Mouse (Mus musculus) c-Kit-positive CD71-positive TER-119-negative erythroid progenitor cells, embryonic 14.5 days (primary cell): ENCODE results near the gene Plxdc1.
A peak's percentile ranks its signal among the peaks of the same experiment; 100 is the strongest.

Experiments used
- DNase-seq: peaks from one replicate; pipeline ENCODE4 v3.0.0-alpha.2; 2013; ENCODE audit warnings: low read depth

Gene Plxdc1

DNA sequence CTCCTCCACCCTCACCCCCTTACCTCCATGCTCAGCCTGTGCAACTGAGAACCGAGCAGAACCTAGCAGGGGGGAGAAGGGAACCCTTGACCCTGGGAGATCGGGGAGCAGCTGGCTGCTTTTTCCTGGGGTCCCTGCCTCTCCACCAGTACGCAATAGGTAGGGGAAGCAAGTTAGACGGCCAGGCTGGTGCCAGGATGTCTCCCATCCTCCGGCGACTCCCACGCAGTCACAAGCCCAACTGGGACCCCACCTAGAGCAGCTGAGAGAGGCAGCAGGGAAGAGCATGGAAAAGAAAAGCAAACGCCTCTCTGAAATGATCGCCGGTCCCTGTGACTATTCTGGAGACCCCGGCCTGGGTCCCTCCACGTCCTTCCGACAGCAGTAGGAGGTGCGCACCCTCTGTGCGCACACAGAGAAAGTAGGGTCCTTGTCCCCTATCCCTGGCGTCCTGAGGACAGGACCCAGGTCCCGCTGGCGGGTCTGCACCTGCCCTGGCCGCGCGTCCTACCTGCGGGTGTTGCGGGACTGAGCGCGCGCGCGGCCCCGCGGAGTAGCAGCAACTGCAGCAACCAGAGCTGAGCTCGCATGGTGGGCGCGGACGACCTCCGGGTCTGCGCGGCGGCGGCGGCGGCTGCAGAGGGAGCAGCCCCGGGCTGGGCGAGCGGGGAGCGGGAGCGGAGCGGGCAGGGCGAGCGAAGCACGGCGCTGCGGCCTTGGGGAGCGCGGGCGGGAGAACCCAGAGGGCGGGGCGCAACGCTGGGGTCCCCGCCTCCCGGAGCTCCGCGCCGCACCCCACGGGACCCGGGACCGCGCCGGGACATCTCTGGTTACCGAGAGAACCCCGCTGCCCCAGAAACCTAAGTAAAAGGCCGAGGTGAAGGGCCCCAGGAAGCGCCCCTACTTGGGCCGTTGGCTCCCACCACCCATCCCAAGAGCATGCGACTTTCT, at the start of gene Plxdc1:
TSS of gene Plxdc1 (minus strand) at position 718 of the 951 bp plus-strand sequence.
- no peak for DNase-seq

DNA sequence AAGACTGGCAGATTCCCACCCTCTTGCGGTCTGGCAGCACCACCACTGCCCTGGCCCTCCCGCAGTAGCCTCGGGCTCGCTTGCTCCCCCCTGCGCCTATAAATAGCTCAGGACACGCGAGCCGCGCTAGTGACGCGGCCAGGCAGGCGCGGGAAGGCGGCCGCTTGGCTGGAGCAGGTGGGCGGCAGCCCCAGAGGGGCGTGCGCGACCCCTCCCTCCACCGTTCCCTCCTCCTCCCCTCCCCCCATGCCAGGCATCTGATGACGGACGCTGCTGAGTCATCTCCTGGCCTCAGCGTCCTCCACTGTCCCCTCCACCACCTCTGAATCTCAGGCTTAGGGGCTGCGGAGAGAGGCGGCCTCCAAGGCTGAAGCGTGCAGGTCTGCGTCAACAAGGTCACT, 49.7 kb upstream of the Plxdc1 start:
- DNase-seq: no peak

DNA sequence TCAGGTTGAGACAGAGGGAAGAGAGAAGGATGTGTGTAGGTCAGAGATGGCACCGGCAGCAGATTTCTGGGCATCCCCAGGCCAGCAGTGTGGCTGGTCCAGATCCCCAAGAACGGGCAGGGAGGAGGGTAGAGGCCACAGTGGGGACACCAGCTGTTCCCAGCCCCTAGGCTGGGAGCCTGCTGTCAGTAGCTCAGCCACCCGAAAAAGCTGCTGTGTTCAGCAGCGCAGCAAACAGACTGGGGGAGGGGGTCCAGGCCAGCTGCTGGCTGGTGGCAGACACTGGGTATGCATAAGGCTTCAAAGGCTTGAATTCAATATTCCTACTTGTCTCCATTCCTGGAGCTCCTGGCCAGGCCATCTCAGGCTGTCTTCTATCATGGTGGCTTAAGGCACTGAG, 48.6 kb upstream of the Plxdc1 start:
- DNase-seq: no peak

DNA sequence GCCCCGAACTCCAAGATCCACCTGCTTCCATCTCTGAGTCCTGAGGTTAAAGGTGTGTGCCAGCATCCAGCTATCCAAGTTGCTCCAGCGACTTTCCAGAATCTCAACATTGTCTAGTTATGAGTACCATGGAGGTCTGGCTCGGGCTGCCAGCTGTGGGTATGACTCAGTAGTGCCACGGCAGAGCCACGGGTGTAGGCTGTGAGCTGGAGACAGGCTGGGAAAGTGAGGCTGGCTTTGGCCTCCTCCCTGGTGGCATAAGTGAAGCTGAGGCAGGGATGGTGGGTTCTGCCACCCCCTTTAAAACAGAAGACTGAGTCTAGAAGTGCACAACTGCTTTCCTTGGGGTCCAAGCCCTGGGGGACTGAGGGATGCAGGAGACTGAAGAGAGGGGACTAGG, 47.8 kb upstream of the Plxdc1 start:
- no peak for DNase-seq

DNA sequence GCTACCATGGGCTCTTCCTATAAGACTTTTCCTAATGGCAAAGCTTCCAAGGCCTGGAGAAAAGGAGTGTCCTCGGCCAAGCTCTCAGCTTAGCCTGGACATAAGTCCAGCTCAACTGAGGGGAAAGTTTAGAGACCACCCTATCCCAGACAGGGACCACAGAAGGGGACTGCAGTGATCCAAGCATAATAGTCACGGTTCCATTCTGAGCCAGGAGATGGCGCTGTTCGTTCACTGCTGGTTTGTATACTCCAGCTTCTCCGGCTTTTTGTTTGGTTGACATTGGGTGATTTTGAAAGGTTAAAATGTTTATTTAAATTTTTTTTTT, 45.2 kb upstream of the Plxdc1 start:
- peak; percentile 75 for DNase-seq

DNA sequence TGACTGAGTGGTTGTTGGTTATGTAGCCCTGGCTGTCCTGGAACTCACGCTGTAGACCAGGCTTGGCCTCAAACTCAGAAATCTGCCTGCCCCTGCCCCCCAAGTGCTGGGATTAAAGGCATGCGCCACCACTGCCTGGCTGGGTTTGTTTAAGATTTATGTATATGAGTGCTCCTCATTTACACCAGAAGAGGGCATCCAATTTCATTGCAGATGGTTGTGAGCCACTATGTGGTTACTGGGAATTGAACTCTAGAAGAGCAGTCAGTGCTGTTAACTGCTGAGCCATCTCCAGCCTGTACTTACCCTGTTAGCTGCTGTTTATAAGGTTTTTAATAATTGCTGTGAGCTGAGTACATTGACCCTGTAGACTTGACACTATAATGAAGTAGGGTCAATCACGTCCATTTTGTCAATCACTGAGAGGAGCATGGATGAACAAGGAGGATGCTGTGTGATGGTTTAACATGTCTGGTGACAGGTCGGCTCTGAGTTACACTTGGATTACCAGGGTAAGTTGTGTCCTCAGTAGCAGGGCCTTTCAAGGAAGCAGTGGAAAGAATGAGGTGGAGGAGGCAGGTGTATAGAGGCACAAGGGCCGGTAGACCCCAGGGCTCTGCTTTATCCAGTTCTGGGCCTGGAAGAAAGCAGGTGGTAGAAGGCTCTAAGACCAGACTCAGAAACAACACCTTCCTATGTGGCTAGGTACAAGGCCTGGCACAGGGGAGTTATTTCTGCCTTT, 44.6 kb upstream of the Plxdc1 start:
- no peak for DNase-seq

DNA sequence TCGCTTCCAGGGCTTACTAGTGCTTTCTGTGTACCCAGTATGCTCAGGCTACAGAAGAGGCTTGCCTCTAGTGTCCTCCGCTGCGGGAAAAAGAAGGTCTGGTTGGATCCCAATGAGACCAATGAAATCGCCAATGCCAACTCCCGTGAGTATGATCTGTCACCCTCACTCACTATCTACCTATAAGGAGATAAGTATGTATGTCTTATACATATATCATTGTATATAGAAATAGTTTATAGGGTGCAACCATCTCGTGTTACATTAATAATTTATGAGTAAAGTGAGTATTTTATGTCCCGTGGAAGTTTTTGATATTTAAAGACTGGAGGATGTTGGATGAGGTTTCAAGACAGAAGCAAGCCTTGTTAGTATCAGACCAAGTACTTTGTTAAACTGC, 41.5 kb upstream of the Plxdc1 start:
- DNase-seq: no peak

DNA sequence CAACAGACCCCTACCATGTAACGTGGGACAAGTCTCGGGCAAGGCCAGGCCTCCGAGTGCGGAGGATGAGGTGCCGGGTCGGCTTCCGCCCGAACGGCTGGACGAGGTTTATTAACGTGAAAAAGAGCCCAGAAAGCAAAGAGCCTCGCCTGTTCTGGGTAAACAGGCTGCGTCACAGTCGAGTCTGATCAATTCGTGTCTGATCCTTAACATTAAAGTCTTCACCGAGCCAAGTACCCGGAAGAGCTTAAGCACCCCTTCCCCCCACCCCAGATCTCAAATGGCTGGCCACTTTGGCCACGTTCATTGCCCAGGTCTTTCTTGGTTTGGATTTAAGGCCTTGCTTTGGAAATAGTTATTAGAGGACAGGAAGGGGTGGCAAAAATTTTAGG, 41.0 kb upstream of the Plxdc1 start:
- no peak for DNase-seq

DNA sequence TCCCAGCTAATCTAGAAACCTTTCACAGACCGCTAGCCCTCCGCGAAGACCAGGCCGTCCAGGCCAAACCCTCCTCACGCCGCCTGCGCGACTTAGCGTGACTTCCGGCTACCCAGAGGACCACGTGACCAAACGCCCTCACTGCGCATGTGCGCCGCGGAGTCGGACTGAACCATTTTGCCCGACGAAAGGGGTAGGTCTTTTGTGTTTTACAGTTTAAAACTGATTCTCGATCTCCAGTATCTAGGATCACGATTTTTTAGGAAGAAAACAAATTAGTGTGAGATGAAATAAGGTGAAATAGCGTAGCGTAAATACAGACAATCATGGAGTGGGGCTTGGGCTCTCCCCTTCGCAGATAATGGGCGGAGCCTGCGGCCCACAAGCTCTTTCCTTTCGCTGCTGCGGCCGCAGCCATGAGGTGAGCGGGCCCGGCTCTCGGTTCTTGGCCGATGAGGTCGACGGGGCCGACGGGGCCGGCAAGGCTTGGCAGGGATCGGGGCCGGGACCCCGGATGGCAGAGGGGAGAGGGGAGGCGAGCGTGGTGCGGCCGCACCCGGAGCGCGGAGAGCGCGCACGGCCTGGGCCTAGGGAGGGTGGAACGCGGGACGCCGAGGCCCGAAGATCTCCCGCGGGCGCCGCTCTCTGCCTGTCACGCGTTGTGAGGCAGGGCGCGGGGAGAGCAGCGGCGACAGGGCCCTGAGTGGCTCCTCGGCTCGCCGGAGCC, 40.5 kb upstream of the Plxdc1 start, which contains the start of gene Rpl19:
TSS of gene Rpl19 (plus strand) at position 141 of the 727 bp plus-strand sequence.
- peak; percentile 86 for DNase-seq

DNA sequence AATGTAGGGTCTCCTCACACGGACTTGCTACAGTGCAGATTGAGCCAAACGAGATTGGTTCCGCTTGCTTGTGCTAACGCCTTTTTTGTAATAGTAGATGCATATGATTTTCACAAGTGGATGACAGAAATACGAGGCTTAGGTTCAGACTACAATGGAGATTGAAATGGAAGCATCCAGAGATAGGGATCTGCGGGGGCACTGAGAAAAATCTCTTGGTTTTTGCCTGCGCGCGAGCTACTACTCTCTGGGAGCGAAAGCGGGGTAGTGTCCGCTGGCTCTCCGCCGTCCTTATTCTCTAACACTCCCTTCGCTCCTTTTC, 40.0 kb upstream of the Plxdc1 start:
- DNase-seq: no peak

DNA sequence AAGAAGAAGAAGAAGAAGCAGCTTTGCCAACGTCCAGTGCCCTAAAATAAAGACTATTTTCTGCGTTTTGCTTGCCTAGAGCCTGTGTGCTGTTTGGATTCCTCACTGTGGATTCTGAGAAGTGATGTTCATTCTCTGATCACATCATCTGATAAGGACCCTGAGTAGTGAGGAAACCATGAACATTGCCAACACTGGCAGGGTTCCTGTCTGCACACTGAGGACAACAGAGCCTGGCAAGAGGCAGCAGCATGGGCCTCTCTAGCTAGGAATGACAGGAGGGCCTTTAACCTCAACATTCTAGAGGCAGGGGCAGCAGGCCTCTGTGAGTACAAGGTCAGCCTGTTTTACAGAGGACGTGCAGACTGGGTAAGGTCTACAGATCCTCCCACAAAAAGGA, 38.3 kb upstream of the Plxdc1 start:
- no peak for DNase-seq

DNA sequence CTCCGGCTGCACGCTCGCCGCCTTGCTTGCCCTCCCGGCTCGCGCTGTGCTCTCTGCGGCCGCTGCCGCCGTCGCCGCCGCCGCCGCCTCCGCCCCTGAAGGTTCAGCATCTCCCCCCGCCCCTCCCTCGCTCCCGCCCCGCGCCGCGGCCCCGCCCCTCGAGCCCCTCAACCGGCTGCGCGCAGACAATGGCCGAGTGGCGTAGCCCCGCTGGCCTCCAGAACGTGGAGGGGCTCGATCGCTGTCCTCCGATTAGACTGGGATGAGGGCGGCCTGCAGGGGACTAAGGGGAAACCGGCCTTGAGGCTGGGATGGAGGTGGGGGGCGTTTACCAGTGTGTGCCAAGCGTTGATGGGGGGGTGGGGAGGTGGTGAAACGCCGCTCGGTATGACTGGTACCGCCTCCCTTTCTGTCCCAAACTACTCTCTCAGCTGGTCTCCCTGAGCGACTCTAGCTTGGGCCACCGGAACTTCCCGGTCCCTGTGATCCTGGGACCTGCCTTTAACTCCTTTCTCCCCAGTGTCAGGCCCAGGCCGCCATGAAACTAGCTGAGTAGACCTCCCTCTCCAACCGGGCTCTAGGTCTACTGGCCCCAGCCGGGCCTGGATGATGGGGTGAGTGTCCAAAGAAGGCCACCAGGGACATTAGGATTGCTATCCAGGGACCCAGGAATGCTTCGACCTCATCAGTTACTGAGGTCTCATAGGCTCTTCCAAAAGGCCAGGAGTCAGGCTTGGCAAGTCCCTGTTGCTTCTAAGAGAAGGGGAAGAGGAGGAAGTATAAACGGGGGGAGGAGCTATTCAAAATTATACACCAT, 36.5 kb upstream of the Plxdc1 start, which contains the start of gene Cacnb1:
TSS of gene Cacnb1 (minus strand) at position 480 of the 817 bp plus-strand sequence.
- no peak for DNase-seq

DNA sequence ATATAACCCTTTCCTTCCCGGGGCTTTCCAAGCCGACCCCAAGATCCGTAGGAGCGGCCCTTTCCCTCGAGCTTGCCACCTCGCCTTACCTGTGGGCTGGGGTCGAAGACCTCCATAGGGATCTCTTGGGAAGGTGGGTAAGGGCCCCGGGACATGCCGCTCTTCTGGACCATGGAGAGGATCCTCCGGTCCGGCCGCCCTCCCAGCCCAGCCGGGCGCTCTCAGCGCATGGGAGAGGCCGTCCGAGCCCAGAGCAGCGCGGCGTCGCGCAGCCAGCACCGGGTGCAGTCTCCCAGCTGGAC, 36.0 kb upstream of the Plxdc1 start:
- DNase-seq: no peak

DNA sequence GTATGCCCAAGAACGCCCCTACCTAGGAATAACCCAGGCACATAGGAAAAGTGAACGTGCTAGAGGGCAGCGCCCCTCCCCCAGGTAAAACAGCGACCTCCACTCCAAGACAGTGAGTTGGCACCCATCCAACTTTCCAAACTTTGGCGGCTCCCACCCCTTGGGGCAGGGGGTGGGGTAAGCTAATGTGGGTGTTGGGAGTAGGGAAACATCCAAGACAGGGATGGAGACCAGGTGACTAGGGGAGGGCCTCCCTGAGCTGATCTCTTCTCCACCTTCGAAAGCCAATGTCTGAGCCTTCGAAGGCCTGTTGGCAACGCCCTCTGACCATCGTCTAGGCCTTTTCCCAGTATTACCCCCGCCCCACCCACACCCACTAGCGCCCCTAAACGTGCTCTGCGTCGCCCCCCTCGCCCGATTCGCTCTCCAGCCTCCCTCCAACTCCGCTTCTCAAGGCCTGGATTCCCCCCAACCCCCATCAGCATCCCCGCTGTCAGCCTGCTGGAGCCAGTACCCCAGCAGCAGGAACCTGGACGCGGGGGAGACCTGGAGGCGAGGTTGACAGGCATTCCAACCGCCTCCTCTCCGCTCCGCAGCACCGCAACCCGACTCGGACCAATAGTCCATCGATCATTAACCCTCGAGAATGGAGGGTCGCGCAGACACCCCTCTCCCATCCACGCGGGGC, 35.5 kb upstream of the Plxdc1 start:
- DNase-seq: no peak

DNA sequence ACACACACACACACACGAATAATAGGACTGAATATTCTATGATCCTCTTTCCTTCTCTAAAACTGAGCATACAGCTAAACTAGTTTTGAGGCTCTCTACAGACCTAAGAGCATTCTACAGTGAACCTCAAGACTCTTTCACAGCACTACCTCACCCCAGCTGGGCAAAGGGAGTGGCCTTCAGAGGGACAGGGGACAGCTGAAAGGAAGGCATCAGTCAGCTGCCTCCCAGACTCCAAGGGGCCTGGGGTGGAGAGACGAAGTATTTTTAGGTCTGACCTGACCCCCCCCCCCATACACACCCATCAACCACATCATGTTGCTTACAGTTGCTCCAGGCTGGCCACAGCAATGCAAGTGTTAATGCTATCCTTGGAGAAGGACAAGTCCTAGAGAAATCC, 34.9 kb upstream of the Plxdc1 start:
- no peak for DNase-seq

DNA sequence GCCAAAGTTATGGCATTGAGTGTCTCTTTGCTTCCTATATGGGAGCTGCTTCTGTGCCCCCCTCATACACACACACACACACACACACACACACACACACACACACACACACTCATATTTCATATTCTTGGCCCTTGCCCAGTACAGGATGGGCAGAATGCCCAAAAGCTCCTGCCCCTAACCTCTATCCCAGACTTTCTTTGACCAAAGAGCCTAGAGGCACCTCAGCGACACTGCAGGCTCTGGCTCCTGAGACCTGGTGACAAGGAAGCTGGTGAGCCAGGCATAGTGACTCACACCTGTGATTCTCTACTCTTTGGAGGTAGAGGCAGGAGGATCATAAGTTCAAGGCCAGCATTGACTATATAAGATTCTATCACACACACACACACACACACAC, 34.5 kb upstream of the Plxdc1 start:
- no peak for DNase-seq

DNA sequence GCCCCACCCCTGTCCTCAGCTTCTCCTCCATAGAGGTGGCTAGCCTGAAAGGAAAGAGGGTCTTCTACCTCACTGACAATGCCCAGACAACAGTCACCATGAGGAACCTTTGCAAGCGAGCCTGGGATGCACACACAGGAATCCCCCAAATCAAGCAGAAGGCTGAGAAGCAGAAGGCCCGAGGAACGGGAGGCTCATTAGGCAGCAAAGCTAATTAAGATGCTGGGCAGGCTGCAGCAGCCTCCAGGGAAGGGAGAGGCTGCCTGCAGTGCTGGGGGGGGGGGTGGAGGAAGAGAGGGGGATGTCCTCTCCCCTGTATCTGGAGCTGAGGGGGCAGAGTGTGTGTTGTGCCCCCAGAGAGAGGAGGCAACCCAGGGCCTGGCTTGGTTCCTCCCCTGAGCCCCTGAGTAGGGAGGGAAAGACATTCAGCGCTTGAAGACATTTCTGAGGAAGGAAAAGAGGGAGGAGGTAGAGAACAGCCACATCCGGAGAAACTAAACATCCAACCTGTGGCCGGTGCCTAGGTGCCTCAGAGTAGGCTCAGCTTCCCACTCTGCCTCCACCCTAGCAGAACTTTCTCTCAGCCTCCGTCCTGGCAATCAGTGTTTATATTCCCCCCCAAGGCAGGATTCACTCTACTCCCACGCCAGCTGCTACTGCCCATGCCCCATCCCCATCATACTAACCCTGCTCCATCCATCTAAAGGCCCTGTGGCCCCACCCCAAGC, 33.8 kb upstream of the Plxdc1 start:
- DNase-seq: no peak

DNA sequence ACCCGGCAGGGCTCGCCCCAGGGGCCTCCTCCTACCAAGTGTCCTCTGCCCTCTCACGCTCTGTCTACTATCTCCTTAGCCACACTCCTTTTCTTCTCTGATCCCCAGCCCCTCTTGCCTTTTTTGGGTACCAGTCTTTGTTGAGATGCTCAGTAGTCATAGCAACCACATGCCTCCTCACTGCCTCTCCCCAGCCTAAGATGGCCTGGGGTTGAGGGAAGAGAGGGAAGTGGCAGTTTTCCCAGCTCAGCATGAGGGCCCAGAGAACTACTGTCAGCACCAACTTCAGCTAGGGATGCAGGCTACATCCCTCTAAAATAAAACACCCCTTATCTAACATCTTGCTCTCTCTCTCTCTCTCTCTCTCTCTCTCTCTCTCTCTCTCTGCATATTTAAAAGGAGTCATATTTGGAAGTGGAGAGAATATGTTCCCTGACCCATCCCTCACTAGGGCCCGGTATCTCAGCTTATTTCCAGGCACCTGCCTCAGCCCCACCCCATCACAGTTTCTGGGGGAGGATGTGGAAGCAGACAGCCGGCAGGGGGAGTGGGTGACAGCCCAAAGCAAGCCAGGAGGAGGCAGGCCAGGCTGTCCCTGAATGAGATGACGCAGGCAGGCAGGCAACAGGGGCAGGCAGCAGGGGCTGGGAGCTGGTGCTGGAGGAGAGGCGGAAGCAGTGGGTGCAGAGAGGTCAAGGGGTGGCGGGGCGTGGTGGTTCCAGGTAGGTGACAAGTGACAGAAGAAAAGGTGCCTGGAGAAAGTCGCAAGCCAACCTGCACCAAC, 32.8 kb upstream of the Plxdc1 start:
- no peak for DNase-seq

DNA sequence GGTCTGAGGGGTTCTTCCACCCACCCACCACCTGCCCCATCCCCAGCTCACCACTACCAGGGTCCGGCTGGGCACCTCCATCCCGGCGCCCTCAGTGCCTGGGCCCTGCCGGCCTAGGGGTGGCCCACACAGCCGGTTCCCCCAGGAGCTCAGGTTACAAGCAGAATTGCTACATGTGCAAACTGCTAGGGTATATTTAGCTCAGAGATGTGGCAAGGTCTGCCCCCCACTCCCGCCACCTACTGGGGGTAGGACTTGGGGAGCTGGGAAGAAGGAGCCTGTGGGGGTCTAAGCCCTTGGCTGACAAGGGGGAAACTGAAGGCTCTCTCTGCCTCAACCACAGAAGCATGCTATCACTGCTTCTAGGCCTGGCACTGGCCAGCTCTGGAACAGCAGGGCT, 32.0 kb upstream of the Plxdc1 start:
- no peak for DNase-seq

DNA sequence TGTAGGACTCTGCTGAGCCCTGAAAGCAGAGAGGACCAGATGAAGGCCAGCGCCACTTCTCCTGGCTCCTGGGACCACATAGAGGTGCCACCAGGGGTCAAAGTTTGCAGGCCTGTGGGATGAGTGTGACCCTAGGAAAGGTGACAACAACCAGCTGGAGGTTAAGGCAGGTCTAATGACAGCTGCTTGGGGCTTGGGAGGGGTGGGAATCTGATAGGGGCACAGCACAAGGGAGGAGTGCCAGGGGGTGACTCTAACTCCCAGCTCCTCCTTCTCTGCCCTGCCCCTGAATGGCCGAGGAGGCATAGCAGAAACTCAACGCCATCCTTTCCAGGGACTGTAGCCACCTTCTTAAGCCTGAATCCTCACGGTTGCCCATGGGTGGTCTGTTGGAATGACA, 30.6 kb upstream of the Plxdc1 start:
- no peak for DNase-seq
